Mouse (Mus musculus) hindbrain, postnatal 0 days (tissue): ENCODE data around the gene Egr2. TPM values are rescaled to one million over a fixed set of nuclear protein-coding genes. Genes with fewer than 3 reads are reported as not detected.

Experiments used
- ATAC-seq: fragments of 200-750 bp; cut with Nextera tagmentation; 2 replicates; pipeline ENCODE4 v1.8.0; 2017; ENCODE audit warnings: mild to moderate bottlenecking, moderate TSS enrichment, moderate library complexity
- DNase-seq: peaks from one replicate; pipeline ENCODE4 v3.0.0-alpha.2; 2015; ENCODE audit warnings: low spot score
- H3K27ac ChIP-seq: fragments of 300-500 bp; sonication (generic); 2 replicates; pipeline ENCODE4 v1.5.1; 2014; ENCODE audit warnings: mild to moderate bottlenecking
- H3K27me3 ChIP-seq: fragments of 300-500 bp; sonication (generic); 2 replicates; pipeline ENCODE4 v1.6.1; 2014; ENCODE audit warnings: low read length, mixed read lengths; ENCODE audit not compliant: insufficient read depth
- H3K36me3 ChIP-seq: fragments of 300-500 bp; sonication (generic); 2 replicates; pipeline ENCODE4 v1.6.1; 2014; ENCODE audit warnings: low read length, mixed read lengths; ENCODE audit not compliant: insufficient read depth
- H3K4me1 ChIP-seq: fragments of 300-500 bp; sonication (generic); 2 replicates; pipeline ENCODE4 v1.6.1; 2014; ENCODE audit warnings: antibody characterized with exemption, low read length, mixed read lengths; ENCODE audit not compliant: insufficient read depth
- H3K4me2 ChIP-seq: fragments of 300-500 bp; sonication (generic); 2 replicates; pipeline ENCODE4 v1.6.1; 2014; ENCODE audit warnings: low read depth, mild to moderate bottlenecking, low read length, moderate library complexity, mixed read lengths
- H3K4me3 ChIP-seq: fragments of 300-500 bp; sonication (generic); 2 replicates; pipeline ENCODE4 v1.5.1; 2014; ENCODE audit warnings: low read length
- H3K9ac ChIP-seq: fragments of 300-500 bp; sonication (generic); replicated peaks from 2 replicates; pipeline ENCODE4 v1.6.1; 2014; ENCODE audit warnings: mild to moderate bottlenecking, low read length, moderate library complexity, mixed read lengths
- H3K9me3 ChIP-seq: fragments of 300-500 bp; sonication (generic); 2 replicates; pipeline ENCODE4 v1.6.1; 2016; ENCODE audit warnings: low read length, mixed read lengths
- CTCF ChIP-seq: IDR thresholded peaks from 2 replicates; pipeline ENCODE4 v1.5.1; 2016; ENCODE audit warnings: antibody characterized with exemption, control low read depth, low read depth
- WGBS: fragments of 180-500 bp; shearing (Covaris S2); extraction: QIAGEN DNeasy Blood & Tissue Kit; methylation state at CpG from one replicate; pipeline ENCODE4 v1.1.7; 2014; 5-methylcytosine and 5-hydroxymethylcytosine counted together
- polyA plus RNA-seq: library from polyadenylated mRNA; unstranded; fragments of >200 nt; fragmentation: Nextera tagmentation; extraction: Ambion mirVana; gene quantifications from 2 replicates; pipeline ENCODE4 v1.2.1, GENCODE M21; 2015
- total RNA-seq: library from RNA; depleted of rRNA; stranded (reverse); fragments of >200 nt; gene quantifications from 2 replicates; pipeline ENCODE4 v1.2.3, GENCODE M21; 2014

The Egr2 gene
- total and polyA plus RNA-seq, 2 experiments from 2014 or later, result 1.2 to 2.4 TPM

- 91% methylated on average over 9 of the region's 9 CpGs for WGBS
- Histone ChIP-seq H3K27me3 (no peaks in the 10 kb centered on the region), H3K9me3 (no peaks in the 10 kb centered on the region), H3K4me2 (no peak overlapping the region), H3K36me3 (no peaks in the 10 kb centered on the region), H3K27ac (no peak overlapping the region), H3K4me1 (no peaks in the 10 kb centered on the region), H3K4me3 (no peak overlapping the region), H3K9ac (no peak overlapping the region)
- no peak for TF ChIP-seq CTCF
- no peak for DNase-seq
- no peak for ATAC-seq
These were observed 37.3 kb upstream of the Egr2 start for GRCm38 (mm10) chr10:67497951-67498350.

- no peak overlapping the region for H3K27ac ChIP-seq
- H3K4me1 ChIP-seq, result no peaks in the 10 kb centered on the region
- WGBS, result 65% methylated on average over 15 of the region's 15 CpGs
- no peak overlapping the region for H3K9ac ChIP-seq
- ATAC-seq (no peak), DNase-seq (no peak)
- H3K36me3 ChIP-seq, result no peaks in the 10 kb centered on the region
- TF ChIP-seq CTCF, result no peak
- H3K4me3 ChIP-seq, result no peak overlapping the region
- H3K4me2 ChIP-seq, result no peak overlapping the region
- no peaks in the 10 kb centered on the region for H3K9me3 ChIP-seq
- no peaks in the 10 kb centered on the region for H3K27me3 ChIP-seq
These were observed 31.8 kb upstream of the Egr2 start for GRCm38 (mm10) chr10:67503320-67503995.

- H3K4me2 ChIP-seq, result no peak overlapping the region
- H3K9me3 ChIP-seq, result no peaks in the 10 kb centered on the region
- H3K9ac ChIP-seq, result no peak overlapping the region
- H3K27ac ChIP-seq, result no peak overlapping the region
- DNase-seq, result no peak
- ATAC-seq, result no peak
- H3K36me3 ChIP-seq, result no peaks in the 10 kb centered on the region
- WGBS, result 77% methylated on average over 5 of the region's 5 CpGs
- H3K27me3 ChIP-seq, result no peaks in the 10 kb centered on the region
- H3K4me3 ChIP-seq, result no peak overlapping the region
- H3K4me1 ChIP-seq, result no peaks in the 10 kb centered on the region
- no peak for TF ChIP-seq CTCF
These were observed 31.2 kb upstream of the Egr2 start for GRCm38 (mm10) chr10:67504046-67504445.

GRCm38 (mm10) chr10:67505248-67505647, 30.0 kb upstream of the Egr2 start:
- no peak overlapping the region for H3K9ac ChIP-seq
- H3K4me2 ChIP-seq, result no peak overlapping the region
- no peak for DNase-seq
- ATAC-seq, result no peak
- WGBS, result 64% methylated on average over 3 of the region's 3 CpGs
- no peak overlapping the region for H3K27ac ChIP-seq
- H3K36me3 ChIP-seq, result no peaks in the 10 kb centered on the region
- H3K4me1 ChIP-seq, result no peaks in the 10 kb centered on the region
- H3K27me3 ChIP-seq, result no peaks in the 10 kb centered on the region
- H3K4me3 ChIP-seq, result no peak overlapping the region
- TF ChIP-seq CTCF, result no peak
- no peaks in the 10 kb centered on the region for H3K9me3 ChIP-seq

DNA sequence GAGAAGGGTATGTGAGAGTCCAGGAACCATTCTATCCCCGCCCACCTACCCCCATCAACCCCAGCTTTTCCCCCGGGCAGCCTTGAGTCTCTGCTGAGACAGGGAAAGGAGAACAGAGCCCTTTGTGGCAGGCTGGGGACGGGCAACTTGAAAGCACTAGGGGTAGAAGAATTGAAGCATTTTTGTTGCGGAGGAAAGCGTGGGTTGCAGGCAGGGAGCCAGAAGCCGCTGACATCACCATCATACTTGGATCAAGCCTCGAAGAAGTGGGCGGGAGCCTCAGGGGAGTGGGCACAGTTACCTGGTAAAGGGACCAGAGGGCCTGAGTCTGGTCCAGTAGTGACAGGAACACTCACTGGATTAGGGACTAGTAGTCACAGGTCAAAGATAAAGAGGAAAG, 23.1 kb upstream of the Egr2 start:
- no peak overlapping the region for H3K27ac ChIP-seq
- no peaks in the 10 kb centered on the region for H3K36me3 ChIP-seq
- H3K4me2 ChIP-seq, result no peak overlapping the region
- no peaks in the 10 kb centered on the region for H3K9me3 ChIP-seq
- no peak for TF ChIP-seq CTCF
- no peak overlapping the region for H3K9ac ChIP-seq
- ATAC-seq (no peak), DNase-seq (no peak)
- 57% methylated on average over 8 of the region's 8 CpGs for WGBS
- no peaks in the 10 kb centered on the region for H3K4me1 ChIP-seq
- no peak overlapping the region for H3K4me3 ChIP-seq
- no peaks in the 10 kb centered on the region for H3K27me3 ChIP-seq

- ATAC-seq (no peak), DNase-seq (no peak)
- no peaks in the 10 kb centered on the region for H3K27me3 ChIP-seq
- no peaks in the 10 kb centered on the region for H3K36me3 ChIP-seq
- H3K4me1 ChIP-seq, result no peaks in the 10 kb centered on the region
- no peak overlapping the region for H3K9ac ChIP-seq
- no peaks in the 10 kb centered on the region for H3K9me3 ChIP-seq
- H3K27ac ChIP-seq, result no peak overlapping the region
- no peak overlapping the region for H3K4me3 ChIP-seq
- 51% methylated on average over 7 of the region's 7 CpGs for WGBS
- H3K4me2 ChIP-seq, result no peak overlapping the region
- no peak for TF ChIP-seq CTCF
These were observed 22.4 kb upstream of the Egr2 start for GRCm38 (mm10) chr10:67512871-67513270.

GRCm38 (mm10) chr10:67518733-67519132, 16.5 kb upstream of the Egr2 start:
- H3K27ac ChIP-seq, result no peak overlapping the region
- H3K4me1 ChIP-seq, result no peaks in the 10 kb centered on the region
- H3K9ac ChIP-seq, result no peak overlapping the region
- no peak overlapping the region for H3K4me3 ChIP-seq
- no peaks in the 10 kb centered on the region for H3K27me3 ChIP-seq
- H3K9me3 ChIP-seq, result no peaks in the 10 kb centered on the region
- 88% methylated on average over 3 of the region's 3 CpGs for WGBS
- no peak for TF ChIP-seq CTCF
- DNase-seq, result no peak
- H3K4me2 ChIP-seq, result no peak overlapping the region
- H3K36me3 ChIP-seq, result no peaks in the 10 kb centered on the region
- no peak for ATAC-seq
